ENCODE assay signal across 7 mouse cellular contexts in the genomic region with DNA sequence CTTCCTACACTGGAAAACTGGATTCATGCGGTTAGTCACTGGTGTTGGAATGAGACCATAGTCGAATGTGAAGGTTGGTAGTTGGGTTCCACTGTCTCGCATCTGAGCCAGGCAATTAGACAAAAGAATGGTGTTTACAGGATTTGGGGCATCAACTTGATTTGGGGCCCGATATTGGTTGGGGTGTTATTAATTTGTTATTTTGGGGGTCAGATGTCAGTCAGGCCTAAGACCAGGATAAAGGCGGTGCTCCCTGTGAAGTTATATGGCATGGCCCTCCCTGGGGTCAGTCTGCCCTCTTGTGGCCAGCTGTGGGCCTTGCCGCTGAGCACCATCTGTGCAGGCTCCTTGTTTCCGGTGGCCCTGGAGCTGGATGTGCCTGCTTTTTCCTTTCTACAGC.
DNase-seq lines count a peak whose midpoint lies in the region; ATAC-seq lines count a peak whose summit lies in the region.

No protein-coding gene starts in this region.

- H3K27me3 ChIP-seq in midbrain, embryonic 11.5 days (ENCODE audit: control insufficient read depth, insufficient read depth, low read length): no peaks in the 10 kb centered on the region; the same call in 1 of the 2 replicates

- H3K36me3 ChIP-seq in midbrain, embryonic 11.5 days (ENCODE audit: control insufficient read depth, insufficient read depth, low read length): no peaks in the 10 kb centered on the region

- no peaks in the 10 kb centered on the region for H3K9me3 ChIP-seq in midbrain, embryonic 11.5 days (ENCODE audit: control insufficient read depth, low read length)

- no peak overlapping the region for H3K4me2 ChIP-seq in midbrain, embryonic 11.5 days

- intact Hi-C loops in left cerebral cortex, postnatal 14 days (cut with DNase I): loop anchor here (2.0 to 5.0 kb wide), 3 partner anchors 141 to 254 kb away; partner anchors contain the start of genes 2210016F16Rik, Hnrnpk and Rmi1

- peaks cover 14% of the 10 kb centered on the region for H3K4me1 ChIP-seq in midbrain, embryonic 11.5 days (ENCODE audit: control insufficient read depth, insufficient read depth, low read length)

- no peak overlapping the region for H3K27ac ChIP-seq in midbrain, embryonic 11.5 days (ENCODE audit: low read depth, low read length)

- H3K4me3 ChIP-seq in midbrain, embryonic 11.5 days (ENCODE audit: low read depth, low read length): no peak overlapping the region

- no peak overlapping the region for H3K9ac ChIP-seq in midbrain, embryonic 11.5 days (ENCODE audit: low read length)

- ATAC-seq in inflammation-experienced regulatory T-cells, adult 6 months: peak; percentile 43
- peak; percentile 79 for ATAC-seq in midbrain, embryonic 11.5 days (ENCODE audit: low FRiP score)

- peak; percentile 80 to 93 for DNase-seq in adrenal gland, adult (ENCODE audit: inconsistent age in 2 of 2, low spot score in 1 of 2)
- DNase-seq in embryo, embryonic 10 days (ENCODE audit: low spot score): peak; percentile 92
- peak; percentile 52 for DNase-seq in gastrocnemius, postnatal 25 days
- peak; percentile 72 to 80 for DNase-seq in left cerebral cortex, postnatal 14 days (ENCODE audit: low spot score in 2 of 2)
- peak; percentile 97 for DNase-seq in midbrain, embryonic 11.5 days (ENCODE audit: low spot score, missing footprints)
- DNase-seq in skeletal muscle tissue, adult 2 months (ENCODE audit: low read depth, low spot score): peak; percentile 40

- 41% methylated on average over 7 of the region's 7 CpGs for WGBS in midbrain, embryonic 11.5 days

Comparison
In these comparisons a context has a peak if more than half of its experiments do, and no peak if none do; other contexts are left out.
1. DNase-seq: peak in every context shown above with its lines; median percentile 97 in midbrain, embryonic 11.5 days; 92 in embryo, embryonic 10 days; 86 in adrenal gland, adult; 76 in left cerebral cortex, postnatal 14 days; 52 in gastrocnemius, postnatal 25 days; 40 in skeletal muscle tissue, adult 2 months.